ENCODE assay signal across 9 mouse cellular contexts in genomic region chr9:27098092-27098491, GRCm38 (mm10). TPM values are rescaled to one million over a fixed set of nuclear protein-coding genes. Genes with fewer than 3 reads are reported as not detected.
DNase-seq lines count a peak whose midpoint lies in the region; ATAC-seq and TF ChIP-seq lines count a peak whose summit lies in the region.
"Had no signal": no experiment of that assay in that cellular context is flagged by ENCODE, and none has a peak within 500 bp of the region (broad histone marks: within the 10 kb centered on the region; RNA-seq: fewer than 3 reads in every experiment).

No protein-coding gene starts in this region.

- H3K9ac ChIP-seq in intestine, postnatal 0 days (ENCODE audit: low read depth, low read length): no peak overlapping the region
- no peak overlapping the region for H3K9ac ChIP-seq in intestine, embryonic 16.5 days (ENCODE audit: low read depth, low read length)
- H3K9ac ChIP-seq in kidney, embryonic 14.5 days (ENCODE audit: low read depth, low read length): no peak overlapping the region
- H3K9ac ChIP-seq: liver, embryonic 15.5 days had no signal

- 52% methylated on average over 4 of the region's 4 CpGs for WGBS in intestine, postnatal 0 days
- WGBS in intestine, embryonic 16.5 days: 50% methylated on average over 4 of the region's 4 CpGs
- WGBS in kidney, embryonic 14.5 days: 27% methylated on average over 4 of the region's 4 CpGs

- peaks cover 49% of the 10 kb centered on the region for H3K36me3 ChIP-seq in intestine, postnatal 0 days (ENCODE audit: control insufficient read depth, insufficient read depth)
- H3K36me3 ChIP-seq in intestine, embryonic 16.5 days (ENCODE audit: control insufficient read depth, insufficient read depth, low read length): peaks cover 6% of the 10 kb centered on the region; the same call in 1 of the 2 replicates
- H3K36me3 ChIP-seq in kidney, embryonic 14.5 days (ENCODE audit: control insufficient read depth, insufficient read depth, low read length): peaks cover 80% of the 10 kb centered on the region

- H3K9me3 ChIP-seq in intestine, postnatal 0 days (ENCODE audit: control insufficient read depth): no peaks in the 10 kb centered on the region
- H3K9me3 ChIP-seq in intestine, embryonic 16.5 days (ENCODE audit: control insufficient read depth, low read length): no peaks in the 10 kb centered on the region
- no peaks in the 10 kb centered on the region for H3K9me3 ChIP-seq in kidney, embryonic 14.5 days (ENCODE audit: control insufficient read depth, low read length)
- H3K9me3 ChIP-seq: liver, embryonic 15.5 days had no signal

- no peak overlapping the region for H3K4me2 ChIP-seq in intestine, postnatal 0 days (replicated peaks; ENCODE audit: low read depth)
- no peak overlapping the region for H3K4me2 ChIP-seq in intestine, embryonic 16.5 days (ENCODE audit: low read depth, low read length)
- H3K4me2 ChIP-seq in kidney, embryonic 14.5 days (replicated peaks; ENCODE audit: low read depth, low read length): no peak overlapping the region
- H3K4me2 ChIP-seq: liver, embryonic 15.5 days had no signal

- no peak for ATAC-seq in intestine, postnatal 0 days
- ATAC-seq in intestine, embryonic 16.5 days: no peak
- peak; percentile 53; the same call in 1 of the 2 replicates for ATAC-seq in kidney, embryonic 14.5 days (ENCODE audit: low FRiP score, low TSS enrichment)
- peak; percentile 38; the same call in 1 of the 2 replicates for ATAC-seq in megakaryocyte, adult 5-6 weeks (ENCODE audit: poor library complexity, severe bottlenecking)

- no peak for DNase-seq in c-Kit-positive CD71-positive TER-119-positive erythroid progenitor cells, embryonic 14.5 days (ENCODE audit: low spot score)
- no peak for DNase-seq in cerebellum, adult 18-20 months
- DNase-seq: cerebellum, adult 2 months had no signal

- H3K4me1 ChIP-seq in intestine, postnatal 0 days (replicated peaks; ENCODE audit: control insufficient read depth, insufficient read depth, low read length): no peaks in the 10 kb centered on the region
- no peaks in the 10 kb centered on the region for H3K4me1 ChIP-seq in intestine, embryonic 16.5 days (ENCODE audit: control insufficient read depth, insufficient read depth, low read length)
- peaks cover 11% of the 10 kb centered on the region for H3K4me1 ChIP-seq in brown adipose tissue, adult 24 weeks (ENCODE audit: control insufficient read depth, insufficient read depth, insufficient read length, low read length)
- no peaks in the 10 kb centered on the region for H3K4me1 ChIP-seq in kidney, embryonic 14.5 days (ENCODE audit: control insufficient read depth, insufficient read depth, low read length)
- H3K4me1 ChIP-seq: liver, embryonic 15.5 days had no signal

- no peak overlapping the region for H3K4me3 ChIP-seq in intestine, postnatal 0 days (ENCODE audit: low read depth, low read length)
- no peak overlapping the region for H3K4me3 ChIP-seq in intestine, embryonic 16.5 days (ENCODE audit: low read length)
- H3K4me3 ChIP-seq in brown adipose tissue, adult 24 weeks (ENCODE audit: insufficient read depth, low read depth, low read length): no peak overlapping the region
- no peak overlapping the region for H3K4me3 ChIP-seq in kidney, embryonic 14.5 days (ENCODE audit: low read length)
- H3K4me3 ChIP-seq: liver, embryonic 15.5 days had no signal

- TF ChIP-seq CTCF in intestine, postnatal 0 days (IDR thresholded peaks at IDR 0.05; ENCODE audit: low read depth): 0 out of 2 replicates have a peak, but pooled peaks have one; percentile 11

- no peak overlapping the region for H3K27ac ChIP-seq in intestine, postnatal 0 days (ENCODE audit: low read depth, low read length)
- H3K27ac ChIP-seq in intestine, embryonic 16.5 days (ENCODE audit: low read length): no peak overlapping the region
- H3K27ac ChIP-seq in brown adipose tissue, adult 24 weeks (replicated peaks; ENCODE audit: low read depth, low read length): peak overlapping the region; percentile 65
- no peak overlapping the region for H3K27ac ChIP-seq in kidney, embryonic 14.5 days (ENCODE audit: low read depth, low read length)
- H3K27ac ChIP-seq: liver, embryonic 15.5 days had no signal

- no peaks in the 10 kb centered on the region for H3K27me3 ChIP-seq in intestine, postnatal 0 days (replicated peaks; ENCODE audit: control insufficient read depth, insufficient read depth, low read length)
- H3K27me3 ChIP-seq in intestine, embryonic 16.5 days (replicated peaks; ENCODE audit: control insufficient read depth, insufficient read depth, low read length): no peaks in the 10 kb centered on the region
- H3K27me3 ChIP-seq in kidney, embryonic 14.5 days (ENCODE audit: control insufficient read depth, insufficient read depth, low read length): no peaks in the 10 kb centered on the region
- H3K27me3 ChIP-seq: liver, embryonic 15.5 days had no signal

RNA-seq across cellular contexts. Expression of gene Jam3, which starts 57.1 kb away (rescaled TPM):
- 17.8 and 20.3 TPM in 2 replicates for polyA plus RNA-seq in intestine, postnatal 0 days (2015; fragmentation: Nextera tagmentation; extraction: Ambion mirVana)
- 36.5 and 41.4 TPM in 2 replicates for polyA plus RNA-seq in intestine, embryonic 16.5 days (2015; fragmentation: Nextera tagmentation; extraction: Ambion mirVana)
- 5.1 and 10.5 TPM in 2 replicates for polyA plus RNA-seq in brown adipose tissue, adult 24 weeks (2012; ENCODE audit: insufficient read depth, insufficient read length, missing spikeins)
- polyA plus RNA-seq in kidney, embryonic 14.5 days (2014; fragmentation: Nextera tagmentation; extraction: Ambion mirVana): 75.1 and 78.3 TPM in 2 replicates
- total RNA-seq in megakaryocyte, adult 5-6 weeks (2015): not detected in 2 replicates
- total RNA-seq in megakaryocyte, adult 5-6 weeks (2017): not detected in 2 replicates

Comparison
In these comparisons a context has a peak if more than half of its experiments do, and no peak if none do; other contexts are left out.
1. ATAC-seq: peak in kidney, embryonic 14.5 days (single experiment) and megakaryocyte, adult 5-6 weeks (single experiment); none in intestine, postnatal 0 days (single experiment) and intestine, embryonic 16.5 days (single experiment).